Mouse (Mus musculus) stomach, postnatal 0 days (tissue): ENCODE results near the gene Slc5a10.

ENCODE experiments used
- CTCF ChIP-seq: IDR thresholded peaks from 2 replicates; pipeline ENCODE4 v1.5.1; 2016; ENCODE audit warnings: antibody characterized with exemption, low read depth, mild to moderate bottlenecking, moderate library complexity
- EP300 ChIP-seq: optimal IDR thresholded peaks from 2 replicates; pipeline ENCODE3; 2016; ENCODE audit warnings: antibody characterized with exemption

GRCm38 (mm10) chr11:61722077-61722476 is 1.5 kb upstream of the Slc5a10 start:
- no peak for TF ChIP-seq CTCF
- TF ChIP-seq EP300 = no peak
